Mouse (Mus musculus): ENCODE data around the gene Lime1. TPM values are rescaled to one million over a fixed set of nuclear protein-coding genes. Genes with fewer than 3 reads are reported as not detected.

The Lime1 gene
- total and polyA plus RNA-seq, 2 experiments from 2014 or later: 26.5 to 42.8 TPM

DNA sequence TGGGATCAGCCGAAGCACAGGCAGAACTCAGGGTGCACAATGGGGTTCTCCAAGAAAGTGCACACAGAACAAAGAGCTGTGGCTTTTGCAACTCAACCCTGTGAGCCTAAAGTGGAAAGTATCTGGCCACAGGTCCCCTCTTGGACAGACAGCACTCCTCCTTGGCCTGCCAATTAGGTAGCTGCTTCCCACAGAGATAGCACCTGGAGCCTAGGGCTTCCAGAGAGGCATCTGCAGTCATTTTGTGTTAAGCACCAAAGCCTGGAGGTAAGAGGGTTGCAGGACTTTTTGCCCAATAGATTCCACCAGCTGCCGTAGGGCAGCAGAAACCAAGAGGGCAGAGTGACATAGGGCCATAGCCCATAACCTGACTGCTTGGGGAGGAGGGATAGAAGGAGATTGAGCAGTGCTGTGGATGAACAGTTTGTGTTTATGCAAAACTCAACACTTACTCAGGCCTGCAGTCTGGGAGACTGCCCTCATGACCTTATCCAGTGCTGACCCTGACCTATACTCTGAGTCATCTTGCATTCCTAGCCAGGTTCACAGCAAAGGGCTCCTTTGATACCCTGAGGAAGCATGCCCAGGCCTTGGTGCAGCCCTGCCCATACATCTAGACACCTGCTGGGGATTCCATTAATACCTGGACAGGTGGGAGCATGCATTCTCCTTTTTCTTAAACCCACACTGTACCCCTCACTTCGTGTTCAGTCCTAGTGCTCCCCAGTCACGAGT is 10.4 kb downstream of the Lime1 start:
- 76% methylated on average over 4 of the region's 4 CpGs for WGBS
- Histone ChIP-seq H3K27ac (ENCODE audit: low read depth, low read length) (no peak overlapping the region), H3K27me3 (ENCODE audit: insufficient read depth, low read length) (no peaks in the 10 kb centered on the region), H3K36me3 (ENCODE audit: insufficient read depth) (0 out of 2 replicates have a peak, but pooled peaks cover 19% of the 10 kb centered on the region), H3K9ac (no peak overlapping the region), H3K9me3 (ENCODE audit: low read length) (no peaks in the 10 kb centered on the region), H3K4me3 (ENCODE audit: low read depth, low read length) (no peak overlapping the region), H3K4me1 (ENCODE audit: insufficient read depth) (no peaks in the 10 kb centered on the region), H3K4me2 (ENCODE audit: low read depth) (no peak overlapping the region)
- DNase-seq (no peak), ATAC-seq (no peak)
- no peak for TF ChIP-seq CTCF (IDR thresholded peaks at IDR 0.05; ENCODE audit: low read depth)

DNA sequence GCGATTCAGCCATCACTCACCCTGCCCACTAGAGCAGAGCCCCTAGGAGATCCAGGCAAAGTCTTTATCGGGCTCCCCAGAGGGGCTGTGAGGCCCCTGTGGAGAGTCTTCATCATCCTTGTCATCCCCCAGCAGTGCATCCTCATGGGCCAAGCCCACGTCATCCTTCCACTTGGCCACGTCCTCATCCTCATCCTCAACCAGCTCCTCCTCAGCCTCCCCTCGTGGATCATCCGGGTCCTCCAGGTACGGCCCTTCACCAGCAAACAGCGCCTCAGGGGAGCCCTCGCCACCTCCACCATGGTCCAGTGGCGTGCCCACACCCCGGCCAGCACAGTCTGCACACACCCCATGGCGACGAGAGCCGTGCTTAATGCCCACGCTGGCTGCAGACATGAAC is 11.1 kb downstream of the Lime1 start:
- DNase-seq: no peak
- Histone ChIP-seq H3K27me3 (ENCODE audit: insufficient read depth, low read length) (no peaks in the 10 kb centered on the region), H3K4me2 (ENCODE audit: low read depth) (no peak overlapping the region), H3K9me3 (ENCODE audit: low read length) (no peaks in the 10 kb centered on the region), H3K9ac (no peak overlapping the region), H3K4me3 (ENCODE audit: low read depth, low read length) (no peak overlapping the region), H3K36me3 (ENCODE audit: insufficient read depth) (0 out of 2 replicates have a peak, but pooled peaks cover 19% of the 10 kb centered on the region), H3K27ac (ENCODE audit: low read depth, low read length) (no peak overlapping the region), H3K4me1 (ENCODE audit: insufficient read depth) (no peaks in the 10 kb centered on the region)
- TF ChIP-seq CTCF (IDR thresholded peaks at IDR 0.05; ENCODE audit: low read depth): no peak
- WGBS: 88% methylated on average over 15 of the region's 15 CpGs
- ATAC-seq: no peak

DNA sequence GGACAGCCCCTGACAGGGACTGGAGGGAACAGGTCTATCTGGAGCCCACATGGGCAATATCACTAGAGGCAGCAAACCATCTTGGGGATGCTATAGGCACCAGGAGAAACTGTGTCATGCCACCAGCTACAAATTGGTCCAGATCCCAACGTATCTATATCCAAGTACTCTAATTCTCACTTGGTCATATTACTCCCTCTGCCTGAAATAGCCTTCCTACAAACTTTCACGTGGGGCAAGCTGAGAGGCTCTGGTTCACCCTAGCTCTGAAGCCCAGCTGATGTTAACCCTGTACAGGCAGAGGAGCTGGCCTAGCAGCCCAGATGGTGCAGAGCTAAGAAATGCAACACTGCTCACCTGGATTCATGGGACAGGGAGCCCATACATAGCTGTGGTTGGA is 11.7 kb downstream of the Lime1 start:
- Histone ChIP-seq H3K4me1 (ENCODE audit: insufficient read depth) (no peaks in the 10 kb centered on the region), H3K9me3 (ENCODE audit: low read length) (no peaks in the 10 kb centered on the region), H3K27me3 (ENCODE audit: insufficient read depth, low read length) (no peaks in the 10 kb centered on the region), H3K36me3 (ENCODE audit: insufficient read depth) (0 out of 2 replicates have a peak, but pooled peaks cover 19% of the 10 kb centered on the region), H3K4me3 (ENCODE audit: low read depth, low read length) (no peak overlapping the region), H3K4me2 (ENCODE audit: low read depth) (no peak overlapping the region), H3K9ac (no peak overlapping the region), H3K27ac (ENCODE audit: low read depth, low read length) (no peak overlapping the region)
- 76% methylated on average over 2 of the region's 2 CpGs for WGBS
- TF ChIP-seq CTCF (IDR thresholded peaks at IDR 0.05; ENCODE audit: low read depth): no peak
- no peak for DNase-seq
- no peak for ATAC-seq

DNA sequence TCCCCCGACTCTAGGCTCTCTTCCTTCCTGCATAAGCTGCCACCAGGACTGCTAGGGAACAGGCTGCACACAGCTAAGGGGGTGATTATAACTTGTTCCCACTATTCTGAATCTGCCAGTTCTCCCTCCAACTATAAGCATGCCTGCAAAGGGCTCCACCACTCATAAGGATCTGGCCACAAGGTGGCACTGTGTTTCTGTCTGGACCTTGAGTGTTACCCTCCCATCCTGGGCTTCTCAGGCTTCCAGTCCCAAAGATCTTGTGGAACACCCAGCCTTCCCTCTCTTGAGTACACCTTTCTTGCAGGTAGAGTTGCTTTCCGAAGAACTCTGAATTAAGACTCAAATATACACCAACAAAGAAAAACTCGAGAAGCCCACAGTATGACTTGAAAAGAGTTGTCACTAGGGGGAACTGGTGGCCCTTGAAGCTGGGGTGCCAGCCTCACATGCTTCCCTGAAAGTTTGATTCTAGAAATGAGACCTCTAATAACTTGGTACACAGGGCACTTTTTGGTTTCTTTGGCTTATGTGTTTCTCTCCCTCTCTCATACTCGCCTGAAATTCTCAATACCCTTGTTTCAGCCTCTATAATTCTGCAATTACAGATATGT is 12.8 kb downstream of the Lime1 start:
- no peak overlapping the region for H3K4me2 ChIP-seq (ENCODE audit: low read depth)
- no peak overlapping the region for H3K4me3 ChIP-seq (ENCODE audit: low read depth, low read length)
- H3K4me1 ChIP-seq (ENCODE audit: insufficient read depth): no peaks in the 10 kb centered on the region
- WGBS: 31% methylated on average over 4 of the region's 4 CpGs
- no peak overlapping the region for H3K27ac ChIP-seq (ENCODE audit: low read depth, low read length)
- 0 out of 2 replicates have a peak, but pooled peaks cover 13% of the 10 kb centered on the region for H3K36me3 ChIP-seq (ENCODE audit: insufficient read depth)
- H3K9me3 ChIP-seq (ENCODE audit: low read length): no peaks in the 10 kb centered on the region
- H3K27me3 ChIP-seq (ENCODE audit: insufficient read depth, low read length): no peaks in the 10 kb centered on the region
- DNase-seq: peak; percentile 91
- TF ChIP-seq CTCF (IDR thresholded peaks at IDR 0.05; ENCODE audit: low read depth): peak; percentile 93
- no peak overlapping the region for H3K9ac ChIP-seq
- peak; percentile 93 for ATAC-seq

DNA sequence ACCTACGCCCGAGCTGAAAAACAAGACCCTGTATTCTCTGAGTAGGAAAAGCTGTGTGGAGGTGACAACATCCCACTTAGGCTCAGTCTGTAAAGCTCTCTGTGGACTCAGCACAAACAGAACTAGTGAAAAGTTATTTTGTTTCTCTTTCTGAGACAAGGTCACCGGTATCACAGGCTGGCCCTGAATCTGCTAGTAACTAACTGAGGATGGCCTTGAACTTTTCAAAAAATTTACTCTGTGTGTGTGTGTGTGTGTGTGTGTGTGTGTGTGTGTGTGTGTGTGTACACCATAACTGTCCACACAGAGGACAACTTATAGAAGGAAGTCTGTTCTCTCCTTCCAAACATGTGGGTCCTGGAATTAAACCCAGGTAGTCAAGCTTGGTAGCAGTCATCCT is 14.2 kb downstream of the Lime1 start:
- 0 out of 2 replicates have a peak, but pooled peaks cover 13% of the 10 kb centered on the region for H3K36me3 ChIP-seq (ENCODE audit: insufficient read depth)
- 95% methylated on average over 3 of the region's 3 CpGs for WGBS
- ATAC-seq: no peak

DNA sequence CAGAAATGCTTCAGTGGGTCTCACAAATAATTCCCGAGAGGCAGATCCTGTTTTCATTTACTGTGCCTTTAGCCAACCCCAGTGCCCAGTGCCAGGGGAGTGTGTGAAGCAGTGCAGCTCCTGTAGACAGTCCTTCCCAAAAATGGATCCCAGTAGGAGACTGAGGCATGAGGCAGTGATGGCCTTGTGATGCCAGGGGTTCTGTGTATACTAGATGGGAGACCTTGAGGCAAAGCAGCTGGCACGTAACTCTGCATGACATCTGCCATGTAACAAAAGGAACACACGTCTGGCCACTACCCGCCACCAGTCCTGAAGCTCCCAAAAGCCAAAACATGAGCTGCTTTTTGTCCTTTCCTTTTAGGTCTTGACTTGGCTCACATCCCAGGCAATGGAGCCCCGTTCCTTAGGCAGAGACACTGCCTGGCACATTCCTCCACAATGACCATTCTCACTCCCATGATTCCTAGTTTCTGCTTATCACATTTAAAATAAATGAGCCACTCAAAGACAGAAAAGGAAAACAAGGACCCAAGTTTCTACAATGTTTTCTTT is 17.4 kb downstream of the Lime1 start:
- Histone ChIP-seq H3K4me1 (ENCODE audit: insufficient read depth) (no peaks in the 10 kb centered on the region), H3K4me2 (ENCODE audit: low read depth) (no peak overlapping the region), H3K36me3 (ENCODE audit: insufficient read depth) (no peaks in the 10 kb centered on the region), H3K27me3 (ENCODE audit: insufficient read depth, low read length) (no peaks in the 10 kb centered on the region), H3K4me3 (ENCODE audit: low read depth, low read length) (no peak overlapping the region), H3K9me3 (ENCODE audit: low read length) (no peaks in the 10 kb centered on the region), H3K27ac (ENCODE audit: low read depth, low read length) (no peak overlapping the region), H3K9ac (no peak overlapping the region)
- no peak for TF ChIP-seq CTCF (IDR thresholded peaks at IDR 0.05; ENCODE audit: low read depth)
- DNase-seq: no peak
- 50% methylated on average over 5 of the region's 5 CpGs for WGBS
- no peak for ATAC-seq

More for the DNA sequence above, 14.2 kb downstream of the Lime1 start:
- no peak for TF ChIP-seq CTCF (IDR thresholded peaks at IDR 0.05; ENCODE audit: low read depth)
- H3K4me2 ChIP-seq (ENCODE audit: low read depth): no peak overlapping the region
- no peak overlapping the region for H3K9ac ChIP-seq
- no peaks in the 10 kb centered on the region for H3K4me1 ChIP-seq (ENCODE audit: insufficient read depth)
- no peak for DNase-seq
- H3K4me3 ChIP-seq (ENCODE audit: low read depth, low read length): no peak overlapping the region
- H3K27ac ChIP-seq (ENCODE audit: low read depth, low read length): no peak overlapping the region
- H3K27me3 ChIP-seq (ENCODE audit: insufficient read depth, low read length): no peaks in the 10 kb centered on the region
- no peaks in the 10 kb centered on the region for H3K9me3 ChIP-seq (ENCODE audit: low read length)

DNA sequence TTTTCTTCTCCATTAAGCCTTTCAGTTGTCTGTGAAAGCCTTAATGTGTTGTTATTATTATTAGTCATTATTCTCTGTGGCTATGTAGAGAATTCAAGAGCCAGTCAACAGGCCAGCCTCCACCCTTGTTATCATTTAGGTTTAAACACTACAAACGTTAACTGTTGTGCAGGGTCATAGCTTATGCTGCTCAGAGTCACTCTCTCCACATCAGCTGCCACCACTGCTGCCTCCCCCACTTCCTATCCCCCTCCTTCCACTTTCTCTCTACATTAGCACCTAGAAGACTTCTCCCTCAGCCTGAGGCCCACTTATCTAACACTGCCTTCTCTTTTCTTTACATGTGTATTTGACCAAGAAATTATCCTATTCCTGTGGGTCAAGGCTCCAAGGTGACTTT is 21.6 kb downstream of the Lime1 start:
- no peaks in the 10 kb centered on the region for H3K4me1 ChIP-seq (ENCODE audit: insufficient read depth)
- TF ChIP-seq CTCF (IDR thresholded peaks at IDR 0.05; ENCODE audit: low read depth): no peak
- no peak overlapping the region for H3K4me3 ChIP-seq (ENCODE audit: low read depth, low read length)
- no peak overlapping the region for H3K9ac ChIP-seq
- no peak overlapping the region for H3K4me2 ChIP-seq (ENCODE audit: low read depth)
- no peak for DNase-seq
- no peak overlapping the region for H3K27ac ChIP-seq (ENCODE audit: low read depth, low read length)
- no peak for ATAC-seq
- no peaks in the 10 kb centered on the region for H3K27me3 ChIP-seq (ENCODE audit: insufficient read depth, low read length)
- 46% methylated on average over 1 of the region's 1 CpGs for WGBS
- no peaks in the 10 kb centered on the region for H3K36me3 ChIP-seq (ENCODE audit: insufficient read depth)
- no peaks in the 10 kb centered on the region for H3K9me3 ChIP-seq (ENCODE audit: low read length)

Measured in forebrain, postnatal 0 days (tissue).